Mouse (Mus musculus) thymus, adult 2 months (tissue): ENCODE measurements at regions not wholly inside any gene's neighbourhood (a gene's known extent, or its start where the extent isn't known, plus 50 kb on each side); places are given as distances from the start of the nearest gene placed in this dataset.

Source experiments
- CTCF ChIP-seq: fragments of 200-500 bp; IDR thresholded peaks from 2 replicates; pipeline ENCODE4 v1.5.1; 2012; ENCODE audit warnings: mild to moderate bottlenecking, control low read depth, low read length, moderate library complexity, borderline replicate concordance; ENCODE audit not compliant: control insufficient read depth, poor library complexity, insufficient read depth; ENCODE audit errors: extremely low read depth
- POLR2A ChIP-seq: fragments of 200-500 bp; IDR thresholded peaks from 2 replicates; pipeline ENCODE4 v1.6.1; 2012; ENCODE audit warnings: mild to moderate bottlenecking, low read length, control low read depth, moderate library complexity; ENCODE audit not compliant: control insufficient read depth, poor library complexity, insufficient read depth; ENCODE audit errors: extremely low read depth

GRCm38 (mm10) chr6:22424161-22424807 is 68.2 kb upstream of the Fam3c start:
- TF ChIP-seq CTCF (no peak), POLR2A (no peak)
